Mouse (Mus musculus) cerebellum, adult 2 months (tissue): ENCODE data around the gene Gm4131.

Experiments used
- CTCF ChIP-seq: fragments of 200-500 bp; IDR thresholded peaks from 2 replicates; pipeline ENCODE4 v1.5.1; 2011; ENCODE audit warnings: low read depth, mild to moderate bottlenecking, control low read depth, low read length, moderate library complexity, borderline replicate concordance; ENCODE audit not compliant: insufficient read depth
- POLR2A ChIP-seq: fragments of 200-500 bp; IDR thresholded peaks from 2 replicates; pipeline ENCODE4 v1.6.1; 2011; ENCODE audit warnings: low read length, control low read depth, borderline replicate concordance; ENCODE audit not compliant: insufficient read depth

- TF ChIP-seq POLR2A (no peak), CTCF (no peak)
These were observed 35.5 kb upstream of the Gm4131 start for GRCm38 (mm10) chr14:62602271-62602670.
